Mouse (Mus musculus): Measurements from ENCODE around the gene Mindy3.

DNA sequence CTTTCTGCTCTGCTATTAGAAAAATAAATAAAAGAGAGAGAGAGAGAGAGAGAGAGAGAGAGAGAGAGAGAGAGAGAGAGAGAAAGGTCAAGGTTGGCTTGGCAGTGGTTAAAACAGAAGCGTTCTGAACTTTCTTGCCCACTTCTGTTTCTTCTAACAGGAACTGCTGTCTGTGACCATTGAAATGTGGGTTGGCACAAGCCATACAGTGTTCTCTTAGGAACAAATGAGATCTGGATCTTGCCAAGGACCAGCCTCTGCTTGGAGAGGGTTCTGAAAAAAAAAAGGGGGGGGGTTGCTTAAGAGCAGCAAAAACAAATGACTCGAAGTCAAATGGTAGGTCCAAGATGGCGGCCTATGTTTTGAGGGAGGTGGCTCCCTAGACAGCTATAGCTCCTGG is 100.6 kb downstream of the Mindy3 start:
- TF ChIP-seq CTCF (IDR thresholded peaks at IDR 0.05; ENCODE audit: extremely low read depth, insufficient read depth, insufficient read length, insufficient replicate concordance) (no peak), POLR2A (IDR thresholded peaks at IDR 0.05; ENCODE audit: low read depth, low read length) (no peak)

Measured in spleen, adult 2 months (tissue).